Mouse (Mus musculus) heart, postnatal 0 days (tissue): ENCODE results near the gene Cacna1e. TPM values are rescaled to one million over a fixed set of nuclear protein-coding genes. Genes with fewer than 3 reads are reported as not detected.

ENCODE experiments used
- ATAC-seq: fragments of 200-750 bp; cut with Nextera tagmentation; 2 replicates; pipeline ENCODE4 v1.8.0; 2017; ENCODE audit warnings: low read depth, moderate number of reproducible peaks, moderate library complexity; ENCODE audit not compliant: insufficient read depth
- DNase-seq: peaks from one replicate; pipeline ENCODE4 v3.0.0-alpha.2; 2016; ENCODE audit warnings: low spot score
- H3K27ac ChIP-seq: fragments of 300-500 bp; sonication (generic); 2 replicates; pipeline ENCODE4 v1.5.1; 2014; ENCODE audit warnings: low read depth, mild to moderate bottlenecking
- H3K27me3 ChIP-seq: fragments of 300-500 bp; sonication (generic); 2 replicates; pipeline ENCODE4 v1.6.1; 2014; ENCODE audit warnings: low read length, mixed read lengths; ENCODE audit not compliant: control insufficient read depth, insufficient read depth
- H3K36me3 ChIP-seq: fragments of 300-500 bp; sonication (generic); replicated peaks from 2 replicates; pipeline ENCODE4 v1.6.1; 2014; ENCODE audit warnings: low read length, mixed read lengths; ENCODE audit not compliant: control insufficient read depth, insufficient read depth
- H3K4me1 ChIP-seq: fragments of 300-500 bp; sonication (generic); 2 replicates; pipeline ENCODE4 v1.6.1; 2014; ENCODE audit warnings: antibody characterized with exemption; ENCODE audit not compliant: control insufficient read depth, insufficient read depth
- H3K4me2 ChIP-seq: fragments of 300-500 bp; sonication (generic); 2 replicates; pipeline ENCODE4 v1.6.1; 2014; ENCODE audit warnings: low read depth, mild to moderate bottlenecking, low read length, moderate library complexity
- H3K4me3 ChIP-seq: fragments of 300-500 bp; sonication (generic); 2 replicates; pipeline ENCODE4 v1.5.1; 2014; ENCODE audit warnings: low read depth, low read length
- H3K9ac ChIP-seq: fragments of 300-500 bp; sonication (generic); replicated peaks from 2 replicates; pipeline ENCODE4 v1.6.1; 2014; ENCODE audit warnings: low read depth, low read length, mixed read lengths
- H3K9me3 ChIP-seq: fragments of 300-500 bp; sonication (generic); replicated peaks from 2 replicates; pipeline ENCODE4 v1.6.1; 2016; ENCODE audit warnings: low read length; ENCODE audit not compliant: control insufficient read depth
- CTCF ChIP-seq: IDR thresholded peaks from 2 replicates; pipeline ENCODE4 v1.5.1; 2016; ENCODE audit warnings: antibody characterized with exemption, control low read depth, low read depth
- EP300 ChIP-seq: IDR thresholded peaks from 2 replicates; pipeline ENCODE4 v1.6.1; 2016; ENCODE audit warnings: antibody characterized with exemption, low read depth
- WGBS: fragments of 180-500 bp; shearing (Covaris S2); extraction: QIAGEN DNeasy Blood & Tissue Kit; methylation state at CpG from one replicate; pipeline ENCODE4 v1.1.7; 2014; 5-methylcytosine and 5-hydroxymethylcytosine counted together
- polyA plus RNA-seq: library from polyadenylated mRNA; unstranded; fragments of >200 nt; fragmentation: Nextera tagmentation; extraction: Ambion mirVana; gene quantifications from 2 replicates; pipeline ENCODE4 v1.2.1, GENCODE M21; 2015
- total RNA-seq: library from RNA; depleted of rRNA; stranded (reverse); fragments of >200 nt; gene quantifications from 2 replicates; pipeline ENCODE4 v1.2.3, GENCODE M21; 2014; ENCODE audit warnings: low replicate concordance

Gene Cacna1e
- total and polyA plus RNA-seq, 2 experiments from 2014 or later, result 0.04 to 0.08 TPM

DNA sequence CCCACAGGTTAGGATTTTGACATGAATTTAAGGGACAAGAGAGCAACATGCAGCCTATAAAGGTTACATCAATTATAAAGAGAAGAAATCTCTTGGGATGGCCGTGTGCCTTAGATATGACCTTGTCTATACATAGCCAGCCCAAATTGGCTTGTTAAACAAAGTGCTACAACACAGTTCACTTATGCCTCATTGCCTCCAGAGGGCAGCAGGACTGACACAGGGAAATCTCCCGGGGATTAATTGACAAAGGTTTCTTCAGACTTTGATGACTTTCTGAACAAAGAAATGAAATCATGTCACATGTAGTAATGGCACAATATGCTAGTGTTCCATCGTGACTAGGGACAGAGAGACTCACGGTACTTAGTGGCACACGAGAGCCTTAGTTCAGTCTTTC, 5.9 kb upstream of the Cacna1e start:
- Histone ChIP-seq H3K4me3 (no peak overlapping the region), H3K4me1 (no peaks in the 10 kb centered on the region), H3K9ac (no peak overlapping the region), H3K9me3 (no peaks in the 10 kb centered on the region), H3K27ac (no peak overlapping the region), H3K36me3 (no peaks in the 10 kb centered on the region), H3K4me2 (no peak overlapping the region), H3K27me3 (peaks cover 10% of the 10 kb centered on the region; the same call in 1 of the 2 replicates)
- ATAC-seq (no peak), DNase-seq (no peak)
- TF ChIP-seq EP300 (no peak), CTCF (no peak)
- 63% methylated on average over 5 of the region's 5 CpGs for WGBS

DNA sequence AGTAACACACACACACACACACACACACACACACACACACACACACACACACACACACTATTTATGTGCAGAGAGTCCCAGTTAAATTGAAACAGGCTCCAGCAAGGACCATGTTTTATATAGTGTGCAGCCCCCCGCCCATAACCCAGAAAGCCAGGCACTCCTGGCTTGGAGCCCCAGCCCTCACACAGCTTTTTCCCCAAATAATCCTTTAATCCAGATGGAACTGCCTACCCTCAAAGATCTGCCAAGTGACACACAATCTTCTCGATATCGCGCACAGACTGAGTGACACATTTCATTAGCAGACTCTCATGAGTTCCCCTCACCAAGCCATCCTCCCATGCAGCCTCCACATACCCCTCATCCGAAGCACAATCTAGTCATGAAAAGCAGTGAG, 4.2 kb upstream of the Cacna1e start:
- DNase-seq (no peak), ATAC-seq (no peak)
- Histone ChIP-seq H3K27ac (no peak overlapping the region), H3K27me3 (peaks cover 16% of the 10 kb centered on the region), H3K4me1 (no peaks in the 10 kb centered on the region), H3K4me2 (no peak overlapping the region), H3K36me3 (no peaks in the 10 kb centered on the region), H3K9me3 (no peaks in the 10 kb centered on the region), H3K4me3 (no peak overlapping the region), H3K9ac (no peak overlapping the region)
- WGBS, result 74% methylated on average over 5 of the region's 5 CpGs
- no peak for TF ChIP-seq CTCF
- TF ChIP-seq EP300, result no peak

DNA sequence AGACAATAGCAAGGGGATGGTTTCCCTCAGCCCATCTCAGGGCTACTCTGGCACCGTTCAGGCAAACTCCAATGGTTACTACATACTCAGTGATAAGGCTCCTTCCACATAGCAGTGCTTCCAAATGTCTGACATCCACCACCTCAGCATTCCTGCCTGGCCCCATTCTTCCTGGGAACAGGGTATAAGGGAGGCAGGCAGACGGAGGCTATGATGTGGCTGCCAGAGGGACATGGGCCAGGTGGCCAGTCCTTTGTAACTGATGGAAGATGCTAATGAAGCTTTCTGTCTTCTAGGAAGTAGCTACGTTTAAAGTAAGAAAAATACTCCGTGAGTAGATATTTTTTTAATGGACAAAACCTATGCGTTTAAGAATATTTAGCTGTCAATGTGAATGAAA, 3.7 kb upstream of the Cacna1e start:
- no peak for ATAC-seq
- no peaks in the 10 kb centered on the region for H3K36me3 ChIP-seq
- H3K27ac ChIP-seq, result no peak overlapping the region
- H3K9me3 ChIP-seq, result no peaks in the 10 kb centered on the region
- H3K4me1 ChIP-seq, result no peaks in the 10 kb centered on the region
- H3K4me3 ChIP-seq, result no peak overlapping the region
- no peak overlapping the region for H3K4me2 ChIP-seq
- DNase-seq, result no peak
- no peak overlapping the region for H3K9ac ChIP-seq
- 61% methylated on average over 5 of the region's 5 CpGs for WGBS
- H3K27me3 ChIP-seq, result peaks cover 21% of the 10 kb centered on the region
- TF ChIP-seq CTCF (no peak), EP300 (no peak)

DNA sequence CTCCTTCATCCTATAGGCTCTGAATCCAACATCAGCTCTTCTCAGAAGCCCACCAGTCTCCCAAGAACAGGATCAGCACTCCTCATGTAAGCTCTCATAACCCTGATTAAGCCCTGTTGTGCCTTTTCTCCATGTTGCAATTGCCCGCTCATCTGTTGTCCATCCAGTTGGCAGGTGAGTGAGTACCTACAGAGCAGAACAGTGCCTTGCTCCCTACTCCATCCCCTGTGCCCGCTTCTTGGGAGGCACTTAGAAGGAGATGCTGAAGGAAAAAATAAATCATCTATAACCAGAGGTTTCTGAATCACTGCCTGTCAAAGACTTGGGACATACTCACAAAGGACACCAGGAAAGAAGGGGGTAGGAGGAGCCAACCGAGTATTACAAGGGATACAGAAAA, 3.2 kb upstream of the Cacna1e start:
- ATAC-seq (no peak), DNase-seq (no peak)
- Histone ChIP-seq H3K27me3 (peaks cover 25% of the 10 kb centered on the region), H3K27ac (no peak overlapping the region), H3K4me3 (no peak overlapping the region), H3K9ac (no peak overlapping the region), H3K4me2 (no peak overlapping the region), H3K4me1 (no peaks in the 10 kb centered on the region), H3K36me3 (no peaks in the 10 kb centered on the region), H3K9me3 (no peaks in the 10 kb centered on the region)
- 72% methylated on average over 3 of the region's 3 CpGs for WGBS
- no peak for TF ChIP-seq CTCF
- no peak for TF ChIP-seq EP300

DNA sequence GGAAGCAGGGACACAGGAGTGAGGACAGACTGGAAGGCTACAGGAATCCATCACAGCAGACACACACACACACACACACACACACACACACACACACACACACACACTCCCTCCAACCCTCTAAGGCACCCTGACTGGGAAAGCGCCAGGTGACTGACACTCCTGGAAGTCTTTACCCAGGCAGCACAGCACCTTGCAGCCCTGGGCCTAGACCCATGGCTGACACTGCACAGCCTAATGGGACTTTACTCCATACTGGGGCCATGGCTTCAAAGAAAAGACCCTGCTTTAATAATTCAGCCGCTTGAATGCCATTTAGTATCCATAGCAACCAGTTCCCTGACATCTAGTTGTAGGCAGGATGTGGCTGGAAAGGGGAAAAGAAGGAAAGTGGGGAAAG, 2.3 kb upstream of the Cacna1e start:
- 64% methylated on average over 2 of the region's 2 CpGs for WGBS
- no peaks in the 10 kb centered on the region for H3K4me1 ChIP-seq
- no peaks in the 10 kb centered on the region for H3K36me3 ChIP-seq
- H3K9ac ChIP-seq, result no peak overlapping the region
- no peak overlapping the region for H3K4me2 ChIP-seq
- H3K9me3 ChIP-seq, result no peaks in the 10 kb centered on the region
- DNase-seq (no peak), ATAC-seq (no peak)
- TF ChIP-seq CTCF (no peak), EP300 (no peak)
- no peak overlapping the region for H3K27ac ChIP-seq
- no peak overlapping the region for H3K4me3 ChIP-seq
- peaks cover 31% of the 10 kb centered on the region for H3K27me3 ChIP-seq

DNA sequence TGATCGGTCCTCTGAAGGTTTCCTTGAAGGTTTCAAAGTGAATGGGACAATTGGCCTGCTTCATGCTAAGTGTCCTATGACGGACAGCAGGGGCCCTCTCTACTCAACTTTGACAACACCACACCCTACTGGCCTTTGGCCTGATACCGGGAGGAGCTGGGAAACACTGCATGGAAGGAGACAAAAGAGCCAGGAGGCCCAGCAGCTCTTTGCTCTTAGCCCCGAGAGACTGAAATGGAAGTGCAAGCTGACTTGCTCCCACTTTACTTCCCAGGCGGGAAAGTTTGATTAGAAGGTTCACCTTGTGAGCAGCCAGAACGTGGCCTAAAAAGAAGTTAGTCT, 877 bp upstream of the Cacna1e start:
- ATAC-seq, result no peak
- Histone ChIP-seq H3K9me3 (no peaks in the 10 kb centered on the region), H3K4me2 (no peak overlapping the region), H3K27me3 (peaks cover 31% of the 10 kb centered on the region), H3K36me3 (no peaks in the 10 kb centered on the region), H3K9ac (no peak overlapping the region), H3K4me1 (no peaks in the 10 kb centered on the region), H3K4me3 (no peak overlapping the region), H3K27ac (no peak overlapping the region)
- no peak for DNase-seq
- 35% methylated on average over 6 of the region's 6 CpGs for WGBS
- TF ChIP-seq CTCF (no peak), EP300 (no peak)
